Mouse (Mus musculus): ENCODE measurements around the gene Smu1.

- TF ChIP-seq EP300 (IDR thresholded peaks at IDR 0.05; ENCODE audit: low read depth) = no peak
- TF ChIP-seq CTCF (IDR thresholded peaks at IDR 0.05; ENCODE audit: low read depth) = no peak
These were observed 34.8 kb downstream of the Smu1 start for GRCm38 (mm10) chr4:40722687-40723460.

Data from liver, embryonic 14.5 days (tissue).